Comparison of ENCODE assay signal across 11 mouse cellular contexts in the genomic region with DNA sequence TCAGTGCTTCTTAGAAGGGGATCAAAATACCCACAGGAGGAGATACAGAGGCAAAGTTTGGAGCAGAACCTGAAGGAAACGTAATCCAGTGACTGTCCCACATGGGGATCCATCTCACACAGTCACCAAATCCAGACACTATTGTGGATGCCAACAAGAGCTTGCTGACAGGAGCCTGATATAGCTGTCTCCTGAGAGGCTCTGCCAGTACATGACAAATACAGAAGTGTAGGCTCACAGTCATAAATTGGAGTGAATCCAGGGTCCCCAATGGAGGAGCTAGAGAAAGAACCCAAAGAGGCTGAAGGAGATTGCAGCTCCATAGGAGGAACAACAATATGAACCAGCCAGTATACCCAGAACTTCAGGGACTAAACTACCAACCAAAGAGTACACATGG.
"Had no signal": no experiment of that assay in that cellular context is flagged by ENCODE, and none has a peak within 500 bp of the region (broad histone marks: within the 10 kb centered on the region; RNA-seq: fewer than 3 reads in every experiment).

No protein-coding gene starts in this region.

- H3K4me2 ChIP-seq: limb, embryonic 12.5 days; liver, embryonic 13.5 days; lung, embryonic 15.5 days; midbrain, embryonic 13.5 days; neural tube, embryonic 12.5 days; stomach, embryonic 15.5 days had no signal

- DNase-seq: kidney, postnatal 36 days; liver; liver, embryonic 13.5 days; liver, postnatal 0 days; thymus, postnatal 36 days had no signal

- H3K27me3 ChIP-seq: limb, embryonic 12.5 days; liver, embryonic 13.5 days; lung, embryonic 15.5 days; midbrain, embryonic 13.5 days; neural tube, embryonic 12.5 days; stomach, embryonic 15.5 days had no signal

- H3K36me3 ChIP-seq: limb, embryonic 12.5 days; liver, embryonic 13.5 days; lung, embryonic 15.5 days; midbrain, embryonic 13.5 days; neural tube, embryonic 12.5 days; stomach, embryonic 15.5 days had no signal

- ATAC-seq: liver, postnatal 0 days; midbrain, embryonic 13.5 days had no signal

- H3K27ac ChIP-seq: kidney, postnatal 0 days; limb, embryonic 12.5 days; liver, embryonic 13.5 days; lung, embryonic 15.5 days; midbrain, embryonic 13.5 days; neural tube, embryonic 12.5 days; stomach, embryonic 15.5 days had no signal

- H3K4me3 ChIP-seq: limb, embryonic 12.5 days; liver, embryonic 13.5 days; lung, embryonic 15.5 days; midbrain, embryonic 13.5 days; neural tube, embryonic 12.5 days; stomach, embryonic 15.5 days had no signal

- H3K4me1 ChIP-seq: limb, embryonic 12.5 days; liver, embryonic 13.5 days; lung, embryonic 15.5 days; midbrain, embryonic 13.5 days; neural tube, embryonic 12.5 days; stomach, embryonic 15.5 days had no signal

- H3K9me3 ChIP-seq: limb, embryonic 12.5 days; liver, embryonic 13.5 days; lung, embryonic 15.5 days; midbrain, embryonic 13.5 days; neural tube, embryonic 12.5 days; stomach, embryonic 15.5 days had no signal

- H3K9ac ChIP-seq: limb, embryonic 12.5 days; liver, embryonic 13.5 days; liver, postnatal 0 days; lung, embryonic 15.5 days; midbrain, embryonic 13.5 days; neural tube, embryonic 12.5 days; stomach, embryonic 15.5 days had no signal
